Mouse (Mus musculus): ENCODE results near the gene Rnf8. TPM values are rescaled to one million over a fixed set of nuclear protein-coding genes. Genes with fewer than 3 reads are reported as not detected.

Rnf8 gene
- polyA plus RNA-seq (2016; fragmentation: Nextera tagmentation; extraction: Ambion mirVana), result 98.2 and 101 TPM in 2 replicates

DNA sequence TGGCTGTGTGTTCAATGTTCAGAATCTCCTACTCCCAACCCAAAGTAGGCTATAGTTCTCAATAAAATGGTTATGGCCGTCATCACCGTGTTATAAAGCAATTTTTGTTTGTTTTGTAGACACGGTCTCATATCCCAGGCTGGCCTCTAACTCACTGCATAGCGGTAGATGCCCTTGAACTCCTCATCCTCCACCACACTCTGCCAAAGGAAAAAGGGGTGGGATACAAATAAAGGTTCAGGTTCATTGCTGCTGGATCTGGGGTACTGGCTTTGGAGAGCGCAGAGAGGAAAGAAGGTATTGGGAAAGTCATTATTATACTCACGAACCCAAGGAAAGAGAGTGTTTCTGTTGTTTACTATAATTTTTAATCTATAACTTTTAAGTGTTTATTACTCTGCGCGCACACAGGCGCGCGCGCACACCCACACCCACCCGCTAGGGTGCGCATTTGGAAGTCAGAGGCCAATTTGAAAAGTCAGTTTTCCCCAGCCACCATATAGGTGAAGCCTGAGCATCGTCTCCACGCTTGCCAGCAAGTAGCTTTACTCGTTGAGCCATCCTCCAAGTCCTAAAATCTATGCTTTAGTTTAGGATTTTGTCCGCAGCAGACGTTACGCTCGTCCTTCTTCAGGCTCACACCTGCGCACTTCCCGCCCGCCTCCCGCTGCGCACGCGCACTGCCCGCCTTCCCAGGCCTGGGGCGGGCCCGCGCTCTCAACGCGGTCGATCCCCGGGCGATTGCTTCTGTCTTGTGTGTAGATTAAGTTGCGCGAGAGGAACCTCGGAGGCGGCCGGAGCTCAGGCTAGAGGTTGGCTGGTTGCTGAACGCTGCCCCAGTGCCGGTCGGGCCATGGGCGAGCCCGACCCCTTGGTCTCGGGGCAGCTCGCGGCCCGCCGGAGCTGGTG is at the start of gene Rnf8, which contains the start of gene Gm28043:
TSS of gene Rnf8 (plus strand) at position 676 of the 909 bp plus-strand sequence.
TSS of gene Gm28043 (plus strand) at position 762 of the 909 bp plus-strand sequence.
- peaks cover 31% of the 10 kb centered on the region for H3K4me1 ChIP-seq
- H3K9me3 ChIP-seq, result no peaks in the 10 kb centered on the region
- H3K9ac ChIP-seq (replicated peaks), result peak within 1 kb of the TSS; percentile 97
- H3K36me3 ChIP-seq, result peaks cover 12% of the 10 kb centered on the region; the same call in 1 of the 2 replicates
- H3K27ac ChIP-seq (replicated peaks), result peak within 1 kb of the TSS; percentile 96
- H3K4me3 ChIP-seq, result peak within 1 kb of the TSS; percentile 96
- no peaks in the 10 kb centered on the region for H3K27me3 ChIP-seq
- ATAC-seq (ENCODE audit: low FRiP score, low read depth), result peak; percentile 91
- WGBS, result 3% methylated on average over 52 of the region's 52 CpGs
- peak within 1 kb of the TSS; percentile 91 for H3K4me2 ChIP-seq (replicated peaks)

DNA sequence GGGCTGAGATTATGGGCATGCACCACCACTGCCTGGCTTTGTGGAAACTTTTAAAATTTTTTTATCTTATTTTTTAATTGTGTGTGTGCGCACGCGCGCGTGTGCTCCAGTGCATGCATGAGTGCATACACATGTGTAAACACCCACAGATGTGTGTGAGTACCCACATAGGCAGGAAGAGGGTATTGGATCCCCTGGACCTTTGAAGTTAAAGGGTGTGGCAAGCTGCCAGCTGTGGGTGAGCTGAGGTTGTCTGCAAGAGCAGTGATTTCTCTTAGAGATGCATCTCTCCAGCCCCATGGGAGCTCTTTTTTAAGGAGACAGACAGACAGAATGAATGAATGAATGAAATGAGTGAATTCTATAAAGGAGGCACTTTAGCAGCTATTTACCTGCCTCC is 49.1 kb upstream of the Rnf8 start:
- Histone ChIP-seq H3K4me2 (replicated peaks) (no peak overlapping the region), H3K4me3 (no peak overlapping the region), H3K4me1 (no peaks in the 10 kb centered on the region), H3K9me3 (no peaks in the 10 kb centered on the region), H3K27me3 (no peaks in the 10 kb centered on the region), H3K27ac (replicated peaks) (no peak overlapping the region), H3K36me3 (peaks cover 38% of the 10 kb centered on the region), H3K9ac (replicated peaks) (no peak overlapping the region)
- WGBS, result 98% methylated on average over 5 of the region's 5 CpGs
- ATAC-seq (ENCODE audit: low FRiP score, low read depth), result no peak

DNA sequence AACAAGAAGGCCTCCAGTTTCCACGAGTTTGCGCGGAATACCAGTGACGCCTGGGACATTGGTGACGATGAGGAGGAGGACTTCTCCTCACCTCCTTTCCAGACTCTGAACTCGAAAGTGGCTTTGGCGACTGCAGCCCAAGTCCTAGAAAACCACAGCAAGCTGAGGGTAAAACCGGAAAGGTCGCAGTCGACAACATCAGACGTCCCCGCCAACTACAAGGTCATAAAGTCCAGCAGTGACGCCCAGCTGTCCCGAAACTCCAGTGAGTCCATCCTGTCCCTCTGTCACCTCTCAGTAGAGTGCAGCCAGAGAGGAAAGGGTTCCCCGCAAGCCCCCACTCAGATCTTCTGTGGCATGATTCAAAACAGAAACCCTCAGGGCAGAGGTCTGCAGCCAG is 46.2 kb upstream of the Rnf8 start:
- H3K9ac ChIP-seq (replicated peaks), result no peak overlapping the region
- no peaks in the 10 kb centered on the region for H3K4me1 ChIP-seq
- no peak overlapping the region for H3K27ac ChIP-seq (replicated peaks)
- no peak overlapping the region for H3K4me2 ChIP-seq (replicated peaks)
- WGBS, result 90% methylated on average over 15 of the region's 15 CpGs
- H3K27me3 ChIP-seq, result no peaks in the 10 kb centered on the region
- H3K9me3 ChIP-seq, result no peaks in the 10 kb centered on the region
- no peak for ATAC-seq (ENCODE audit: low FRiP score, low read depth)
- H3K4me3 ChIP-seq, result no peak overlapping the region
- peaks cover 66% of the 10 kb centered on the region for H3K36me3 ChIP-seq

DNA sequence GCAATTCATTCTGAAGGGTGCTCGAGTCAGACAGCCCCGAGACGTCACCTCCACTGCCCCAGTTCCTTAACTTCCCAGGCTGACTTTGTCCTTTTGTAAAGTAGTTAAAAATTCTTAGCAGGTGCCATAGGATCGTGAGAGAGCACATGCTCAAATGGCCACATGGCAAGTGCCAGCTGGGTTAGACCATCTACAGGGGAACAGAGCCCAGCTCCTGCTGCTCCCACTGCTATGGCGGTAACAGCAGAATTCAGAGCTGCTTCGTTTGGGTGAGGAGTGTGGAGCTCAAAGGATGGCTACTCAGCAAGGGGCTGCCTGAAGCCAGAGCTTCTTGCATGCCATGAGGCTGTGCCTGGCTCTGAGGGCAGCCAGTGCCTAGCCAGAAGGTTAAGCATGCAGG is 44.8 kb upstream of the Rnf8 start:
- peaks cover 66% of the 10 kb centered on the region for H3K36me3 ChIP-seq
- H3K4me2 ChIP-seq (replicated peaks), result no peak overlapping the region
- WGBS, result 90% methylated on average over 6 of the region's 6 CpGs
- H3K9me3 ChIP-seq, result no peaks in the 10 kb centered on the region
- no peak overlapping the region for H3K4me3 ChIP-seq
- H3K27ac ChIP-seq (replicated peaks), result no peak overlapping the region
- ATAC-seq (ENCODE audit: low FRiP score, low read depth), result no peak
- no peaks in the 10 kb centered on the region for H3K27me3 ChIP-seq
- H3K4me1 ChIP-seq, result no peaks in the 10 kb centered on the region
- no peak overlapping the region for H3K9ac ChIP-seq (replicated peaks)

DNA sequence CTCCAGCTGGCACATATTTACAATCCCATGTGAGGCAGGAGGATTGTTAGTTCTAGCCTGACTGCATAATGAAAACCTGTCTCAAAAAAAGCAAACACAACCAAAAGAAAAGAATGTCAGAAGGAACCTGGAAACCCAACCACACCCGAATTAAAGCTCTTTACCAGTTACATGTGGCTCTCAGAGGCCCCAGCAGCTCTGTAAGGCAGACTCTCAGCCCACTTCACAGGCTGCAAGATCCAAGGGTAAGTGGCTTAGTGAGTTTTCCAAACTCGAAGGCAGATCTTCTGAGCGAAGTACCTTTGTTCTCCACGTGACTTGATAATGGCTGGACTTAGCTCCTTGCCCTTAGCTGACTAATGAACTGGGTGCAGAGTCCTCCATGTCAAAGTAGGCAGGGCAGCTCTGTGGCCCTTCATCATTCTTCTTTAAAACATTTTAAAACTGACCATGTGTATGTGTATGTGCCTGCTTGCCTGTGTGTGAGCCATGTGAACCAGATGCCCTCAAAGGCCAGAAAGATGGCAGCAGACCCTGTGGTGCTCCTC is 34.9 kb upstream of the Rnf8 start:
- Histone ChIP-seq H3K36me3 (peaks cover 83% of the 10 kb centered on the region), H3K4me3 (no peak overlapping the region), H3K4me2 (replicated peaks) (no peak overlapping the region), H3K4me1 (no peaks in the 10 kb centered on the region), H3K27ac (replicated peaks) (no peak overlapping the region), H3K9me3 (no peaks in the 10 kb centered on the region), H3K9ac (replicated peaks) (no peak overlapping the region), H3K27me3 (no peaks in the 10 kb centered on the region)
- 76% methylated on average over 4 of the region's 4 CpGs for WGBS
- no peak for ATAC-seq (ENCODE audit: low FRiP score, low read depth)

DNA sequence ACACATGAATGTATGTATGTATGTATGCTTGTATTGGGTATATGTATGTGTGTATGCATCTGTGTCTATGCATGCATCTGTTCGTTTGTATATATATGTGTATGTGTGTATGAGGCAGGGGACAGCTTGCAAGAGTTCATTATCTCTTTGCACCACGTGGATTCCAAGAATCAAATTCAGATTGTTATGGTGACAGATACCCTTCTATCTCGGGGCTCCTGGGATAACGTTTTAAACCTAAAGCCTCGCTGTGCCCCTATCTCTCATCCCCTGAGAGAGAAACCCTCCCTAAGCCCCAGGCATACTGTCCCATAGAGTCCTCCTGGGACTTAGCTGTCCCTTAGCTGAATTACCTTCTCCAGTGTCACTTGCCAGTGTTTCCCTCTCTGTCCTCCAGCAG is 31.0 kb upstream of the Rnf8 start:
- peaks cover under 1% of the 10 kb centered on the region; the same call in 1 of the 2 replicates for H3K4me1 ChIP-seq
- H3K9me3 ChIP-seq, result no peaks in the 10 kb centered on the region
- no peaks in the 10 kb centered on the region; the same call in 1 of the 2 replicates for H3K27me3 ChIP-seq
- no peak overlapping the region for H3K27ac ChIP-seq (replicated peaks)
- no peak overlapping the region for H3K4me2 ChIP-seq (replicated peaks)
- H3K9ac ChIP-seq (replicated peaks), result no peak overlapping the region
- no peak overlapping the region for H3K4me3 ChIP-seq
- ATAC-seq (ENCODE audit: low FRiP score, low read depth), result no peak
- 85% methylated on average over 5 of the region's 5 CpGs for WGBS
- peaks cover 63% of the 10 kb centered on the region for H3K36me3 ChIP-seq

DNA sequence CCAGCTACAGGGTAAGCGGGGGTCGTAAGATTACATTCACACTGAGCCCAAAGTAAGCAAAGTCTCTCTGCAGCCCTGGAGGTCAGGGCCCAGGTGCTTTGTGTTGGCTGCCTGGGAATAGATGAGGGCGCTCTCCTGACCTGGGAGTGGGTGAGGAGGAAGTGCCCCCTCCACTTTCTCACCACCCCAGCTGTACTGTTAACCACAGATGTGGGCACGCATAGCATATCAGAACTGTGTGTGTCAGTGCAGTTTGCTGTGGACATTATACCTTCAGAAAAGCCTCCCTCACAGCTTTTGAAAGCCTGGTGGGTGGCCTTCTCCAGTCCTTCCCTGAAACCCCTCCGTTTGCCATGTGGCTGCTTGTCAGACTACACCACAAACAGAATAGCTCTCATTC is 30.3 kb upstream of the Rnf8 start:
- H3K36me3 ChIP-seq, result peaks cover 57% of the 10 kb centered on the region
- H3K4me1 ChIP-seq, result peaks cover 8% of the 10 kb centered on the region
- no peak overlapping the region for H3K9ac ChIP-seq (replicated peaks)
- 83% methylated on average over 5 of the region's 5 CpGs for WGBS
- H3K27me3 ChIP-seq, result no peaks in the 10 kb centered on the region; the same call in 1 of the 2 replicates
- no peak overlapping the region for H3K4me3 ChIP-seq
- ATAC-seq (ENCODE audit: low FRiP score, low read depth), result no peak
- no peak overlapping the region for H3K4me2 ChIP-seq (replicated peaks)
- no peak overlapping the region for H3K27ac ChIP-seq (replicated peaks)
- H3K9me3 ChIP-seq, result no peaks in the 10 kb centered on the region

DNA sequence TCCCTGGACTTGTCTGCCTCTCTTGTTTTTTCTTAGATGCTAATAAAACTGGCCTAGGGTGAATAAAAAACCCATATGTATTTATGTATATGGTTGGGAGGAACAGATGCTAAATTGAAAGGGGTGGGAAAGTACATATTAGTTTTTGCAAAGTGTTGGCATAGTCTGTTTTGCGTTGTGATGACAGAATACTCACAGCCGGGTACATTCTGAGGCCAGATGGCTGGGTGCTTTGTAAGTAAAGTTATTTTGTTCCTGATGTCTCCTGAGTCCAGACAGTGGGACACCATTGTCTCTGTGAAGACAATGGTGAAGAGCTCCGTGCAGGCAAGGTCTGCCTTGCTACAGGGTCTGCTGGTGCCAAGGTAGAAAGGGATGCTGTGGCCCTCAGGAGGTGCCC is 29.9 kb upstream of the Rnf8 start:
- H3K36me3 ChIP-seq, result peaks cover 55% of the 10 kb centered on the region
- H3K27ac ChIP-seq (replicated peaks), result no peak overlapping the region
- no peak overlapping the region for H3K4me3 ChIP-seq
- H3K9me3 ChIP-seq, result no peaks in the 10 kb centered on the region
- 82% methylated on average over 3 of the region's 3 CpGs for WGBS
- no peak overlapping the region for H3K9ac ChIP-seq (replicated peaks)
- ATAC-seq (ENCODE audit: low FRiP score, low read depth), result no peak
- H3K4me1 ChIP-seq, result peaks cover 12% of the 10 kb centered on the region
- H3K27me3 ChIP-seq, result no peaks in the 10 kb centered on the region; the same call in 1 of the 2 replicates
- H3K4me2 ChIP-seq (replicated peaks), result no peak overlapping the region

DNA sequence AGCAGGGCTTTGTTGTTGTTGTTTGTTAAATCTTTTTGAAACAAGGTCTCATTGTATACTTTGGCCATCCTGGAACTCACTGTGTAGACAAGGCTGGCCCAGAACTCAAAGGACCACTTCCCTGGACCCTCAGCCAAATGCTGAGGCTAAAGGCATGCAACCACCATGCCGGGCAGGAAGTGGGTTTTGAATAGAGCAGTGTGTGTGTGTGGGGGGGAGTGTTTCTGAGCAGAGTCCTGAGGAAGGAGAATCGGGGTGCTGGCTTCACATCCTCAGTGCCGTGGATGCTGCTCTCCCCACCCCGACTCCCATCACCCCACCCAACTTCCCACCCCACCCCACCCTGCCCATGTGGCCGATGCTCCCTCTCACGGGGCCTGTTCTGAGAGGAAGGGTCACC is 29.1 kb upstream of the Rnf8 start:
- H3K27ac ChIP-seq (replicated peaks), result no peak overlapping the region
- no peak overlapping the region for H3K4me2 ChIP-seq (replicated peaks)
- no peak overlapping the region for H3K4me3 ChIP-seq
- 90% methylated on average over 6 of the region's 6 CpGs for WGBS
- peaks cover 15% of the 10 kb centered on the region for H3K4me1 ChIP-seq
- peaks cover 51% of the 10 kb centered on the region for H3K36me3 ChIP-seq
- H3K9me3 ChIP-seq, result no peaks in the 10 kb centered on the region
- ATAC-seq (ENCODE audit: low FRiP score, low read depth), result no peak
- H3K9ac ChIP-seq (replicated peaks), result no peak overlapping the region
- H3K27me3 ChIP-seq, result no peaks in the 10 kb centered on the region; the same call in 1 of the 2 replicates

DNA sequence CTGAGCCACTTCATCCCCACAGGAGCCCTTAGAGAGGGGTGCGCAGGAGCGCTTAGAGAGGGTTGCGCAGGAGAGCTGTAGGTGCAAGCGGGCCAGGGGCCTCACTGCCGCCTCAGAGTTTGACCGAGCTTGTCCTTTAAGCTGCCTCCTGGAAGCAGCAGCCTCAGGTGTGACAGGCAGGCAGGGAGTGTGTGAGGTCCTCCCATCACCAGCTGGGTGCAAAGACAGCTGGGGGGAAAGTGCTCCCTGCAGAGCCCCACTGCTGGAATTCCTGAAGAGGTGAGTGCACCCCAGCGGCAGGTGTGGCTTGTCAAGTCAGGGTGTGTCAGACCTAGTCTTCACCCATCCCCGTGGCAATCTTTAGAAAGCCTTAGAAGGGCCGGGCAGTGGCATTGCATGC is 27.7 kb upstream of the Rnf8 start:
- H3K4me2 ChIP-seq (replicated peaks), result no peak overlapping the region
- no peak overlapping the region for H3K27ac ChIP-seq (replicated peaks)
- ATAC-seq (ENCODE audit: low FRiP score, low read depth), result no peak
- peaks cover 15% of the 10 kb centered on the region for H3K4me1 ChIP-seq
- H3K27me3 ChIP-seq, result no peaks in the 10 kb centered on the region; the same call in 1 of the 2 replicates
- 90% methylated on average over 9 of the region's 9 CpGs for WGBS
- H3K36me3 ChIP-seq, result peaks cover 39% of the 10 kb centered on the region
- H3K9me3 ChIP-seq, result no peaks in the 10 kb centered on the region
- no peak overlapping the region for H3K4me3 ChIP-seq
- H3K9ac ChIP-seq (replicated peaks), result no peak overlapping the region

DNA sequence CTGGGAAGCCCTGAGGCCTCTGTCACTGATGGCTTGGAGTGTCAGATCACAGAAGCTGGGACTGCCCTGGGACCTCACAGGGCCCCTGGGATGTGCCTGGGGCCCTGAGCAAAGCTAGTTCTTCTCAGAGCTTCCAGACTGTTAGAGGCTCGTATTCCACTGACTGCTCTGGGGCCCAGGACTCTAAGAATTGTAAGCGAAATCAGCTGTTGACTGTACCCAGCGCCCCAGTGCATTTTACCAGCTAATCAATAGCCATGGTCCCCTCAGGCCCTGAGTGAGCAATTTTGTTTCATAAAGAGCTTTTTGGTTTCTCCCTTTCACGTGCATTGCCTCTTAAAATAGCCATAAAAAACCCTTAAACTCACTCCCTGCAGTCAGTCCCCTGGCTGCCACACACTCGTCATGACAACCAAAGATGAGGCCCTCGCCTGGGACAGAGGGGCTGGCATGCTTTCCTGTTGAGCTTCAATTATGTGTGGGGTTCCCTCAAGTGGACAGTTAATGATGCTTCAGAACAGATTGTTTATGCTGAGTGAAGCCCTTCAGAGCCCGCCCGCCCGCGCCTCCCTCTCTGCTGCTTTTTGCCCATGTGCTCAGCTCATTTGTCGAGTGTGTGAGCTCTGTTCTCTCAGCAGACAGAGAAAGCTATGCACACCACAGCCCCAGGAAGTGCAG is 25.2 kb upstream of the Rnf8 start:
- Histone ChIP-seq H3K9me3 (no peaks in the 10 kb centered on the region), H3K4me2 (replicated peaks) (no peak overlapping the region), H3K36me3 (peaks cover 29% of the 10 kb centered on the region), H3K27me3 (no peaks in the 10 kb centered on the region; the same call in 1 of the 2 replicates), H3K4me1 (peaks cover 15% of the 10 kb centered on the region), H3K27ac (replicated peaks) (peak overlapping the region; percentile 60), H3K4me3 (no peak overlapping the region), H3K9ac (replicated peaks) (no peak overlapping the region)
- WGBS, result 47% methylated on average over 11 of the region's 11 CpGs
- peak; percentile 34; the same call in 1 of the 2 replicates for ATAC-seq (ENCODE audit: low FRiP score, low read depth)

Measured in midbrain, embryonic 12.5 days (tissue).